Mouse (Mus musculus) cortical plate, adult 2 months (tissue): ENCODE data around the gene Cst9.

ENCODE experiments used
- CTCF ChIP-seq: fragments of 200-500 bp; IDR thresholded peaks from 2 replicates; pipeline ENCODE4 v1.5.1; 2011; ENCODE audit warnings: mild to moderate bottlenecking, control low read depth, low read length; ENCODE audit not compliant: insufficient read depth; ENCODE audit errors: extremely low read depth
- POLR2A ChIP-seq: fragments of 200-500 bp; IDR thresholded peaks from 2 replicates; pipeline ENCODE4 v1.6.1; 2011; ENCODE audit warnings: mild to moderate bottlenecking, low read length, control low read depth; ENCODE audit not compliant: insufficient read depth; ENCODE audit errors: extremely low read depth

DNA sequence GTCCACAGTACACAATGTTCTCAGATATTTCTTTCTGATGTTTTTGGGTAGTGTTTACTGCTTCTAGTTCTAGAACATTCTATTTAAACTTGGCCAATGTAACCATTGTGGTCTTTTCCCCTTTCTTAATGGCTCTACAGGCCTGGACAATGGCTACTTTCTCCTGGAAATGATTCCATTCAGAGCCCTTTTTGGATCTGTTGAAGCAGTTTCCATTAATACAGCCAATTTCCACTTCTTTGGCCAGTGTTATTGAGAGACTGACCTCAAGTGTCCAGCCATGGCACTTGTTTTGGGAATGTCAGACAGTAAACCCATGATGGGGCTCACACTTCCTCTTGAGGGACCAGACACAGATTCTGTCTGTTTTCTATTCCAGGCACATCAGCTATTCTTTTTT lies 26.7 kb downstream of the Cst9 start:
- TF ChIP-seq CTCF = no peak
- TF ChIP-seq POLR2A = no peak
